Mouse (Mus musculus) kidney, adult 2 months (tissue): ENCODE data around the gene Izumo1r.

Source experiments
- CTCF ChIP-seq: fragments of 200-500 bp; conservative IDR thresholded peaks from 2 replicates; pipeline ENCODE4 v1.5.1; 2011; ENCODE audit warnings: low read depth, mild to moderate bottlenecking, control low read depth, low read length, moderate library complexity, mixed read lengths; ENCODE audit not compliant: insufficient read depth, insufficient read length
- POLR2A ChIP-seq: fragments of 200-500 bp; IDR thresholded peaks from one replicate; pipeline ENCODE4 v1.6.1; 2011; ENCODE audit warnings: low read depth, low read length, control low read depth

DNA sequence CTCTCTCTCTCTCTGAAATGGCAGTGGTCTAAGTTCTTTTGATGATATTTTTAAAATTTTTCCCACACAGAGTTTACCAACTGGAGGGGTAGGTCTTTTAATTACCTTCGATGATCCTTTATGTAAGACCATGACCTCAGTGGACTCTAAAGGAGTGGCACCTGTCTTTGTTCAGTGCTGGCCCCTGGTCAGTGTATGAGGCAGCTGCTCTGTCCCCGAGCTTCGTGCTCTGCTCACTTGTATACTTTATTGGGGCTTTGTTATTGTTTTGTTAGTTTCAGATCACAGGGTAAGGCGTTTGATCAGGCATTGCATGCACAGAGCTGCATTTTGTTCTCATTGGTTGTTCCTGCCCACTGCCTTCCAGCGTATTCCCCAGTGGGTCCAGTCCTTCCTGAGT is 63.8 kb downstream of the Izumo1r start:
- TF ChIP-seq POLR2A (no peak), CTCF (no peak)
